Mouse (Mus musculus) lung, embryonic 14.5 days (tissue): ENCODE data around the gene Slit3. TPM values are rescaled to one million over a fixed set of nuclear protein-coding genes. Genes with fewer than 3 reads are reported as not detected.

Experiments
- ATAC-seq: fragments of 200-750 bp; cut with Nextera tagmentation; 2 replicates; pipeline ENCODE4 v1.8.0; 2017; ENCODE audit warnings: mild to moderate bottlenecking, moderate TSS enrichment, moderate library complexity; ENCODE audit not compliant: insufficient read depth
- DNase-seq: peaks from one replicate; pipeline ENCODE4 v3.0.0-alpha.2; 2015
- H3K27ac ChIP-seq: fragments of 300-500 bp; sonication (generic); 2 replicates; pipeline ENCODE4 v1.5.1; 2014; ENCODE audit warnings: low read depth, mild to moderate bottlenecking, moderate library complexity
- H3K27me3 ChIP-seq: fragments of 300-500 bp; sonication (generic); 2 replicates; pipeline ENCODE4 v1.6.1; 2014; ENCODE audit warnings: low read length, control low read depth; ENCODE audit not compliant: insufficient read depth
- H3K36me3 ChIP-seq: fragments of 300-500 bp; sonication (generic); 2 replicates; pipeline ENCODE4 v1.6.1; 2014; ENCODE audit warnings: control low read depth; ENCODE audit not compliant: insufficient read depth
- H3K4me1 ChIP-seq: fragments of 300-500 bp; sonication (generic); 2 replicates; pipeline ENCODE4 v1.6.1; 2014; ENCODE audit warnings: antibody characterized with exemption, control low read depth; ENCODE audit not compliant: insufficient read depth
- H3K4me2 ChIP-seq: fragments of 300-500 bp; sonication (generic); 2 replicates; pipeline ENCODE4 v1.6.1; 2014; ENCODE audit warnings: mild to moderate bottlenecking
- H3K4me3 ChIP-seq: fragments of 300-500 bp; sonication (generic); 2 replicates; pipeline ENCODE4 v1.5.1; 2014; ENCODE audit warnings: low read depth, low read length
- H3K9ac ChIP-seq: fragments of 300-500 bp; sonication (generic); 2 replicates; pipeline ENCODE4 v1.6.1; 2014
- H3K9me3 ChIP-seq: fragments of 300-500 bp; sonication (generic); 2 replicates; pipeline ENCODE4 v1.6.1; 2016; ENCODE audit warnings: low read depth, low read length, control low read depth
- CTCF ChIP-seq: IDR thresholded peaks from 2 replicates; pipeline ENCODE4 v1.5.1; 2016; ENCODE audit warnings: antibody characterized with exemption, low read depth
- WGBS: fragments of 180-500 bp; shearing (Covaris S2); extraction: QIAGEN DNeasy Blood & Tissue Kit; methylation state at CpG from one replicate; pipeline ENCODE4 v1.1.7; 2014; 5-methylcytosine and 5-hydroxymethylcytosine counted together
- polyA plus RNA-seq: library from polyadenylated mRNA; unstranded; fragments of >200 nt; fragmentation: Nextera tagmentation; extraction: Ambion mirVana; gene quantifications from 2 replicates; pipeline ENCODE4 v1.2.1, GENCODE M21; 2014

The Slit3 gene
- polyA plus RNA-seq, 1 experiment from 2014 or later = 37.3 TPM

DNA sequence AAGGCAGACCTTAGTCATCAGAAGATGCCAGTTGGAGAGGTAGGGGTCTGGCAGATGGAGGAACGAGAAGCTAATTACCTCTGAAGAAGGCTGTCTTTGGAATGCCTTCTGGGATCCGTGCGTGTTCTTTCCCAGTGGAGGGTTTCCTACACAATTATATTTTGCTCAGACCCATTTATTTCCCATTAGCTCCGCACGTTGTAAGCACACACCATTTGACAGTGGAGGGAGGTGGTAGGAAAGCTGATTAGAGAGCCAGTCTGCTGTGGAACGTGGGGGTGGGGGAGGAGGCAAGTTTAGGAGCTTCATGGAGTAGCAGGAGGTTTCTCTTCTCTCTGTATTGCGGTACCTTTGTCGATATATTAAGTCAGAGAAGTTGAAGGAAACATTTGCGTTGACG lies 530.3 kb downstream of the Slit3 start:
- no peak for TF ChIP-seq CTCF
- Histone ChIP-seq H3K27ac (no peak overlapping the region), H3K9me3 (no peaks in the 10 kb centered on the region), H3K4me3 (no peak overlapping the region), H3K4me2 (no peak overlapping the region), H3K36me3 (peaks cover 8% of the 10 kb centered on the region; the same call in 1 of the 2 replicates), H3K27me3 (no peaks in the 10 kb centered on the region), H3K4me1 (no peaks in the 10 kb centered on the region), H3K9ac (no peak overlapping the region)
- DNase-seq (no peak), ATAC-seq (no peak)
- WGBS = 80% methylated on average over 10 of the region's 10 CpGs

DNA sequence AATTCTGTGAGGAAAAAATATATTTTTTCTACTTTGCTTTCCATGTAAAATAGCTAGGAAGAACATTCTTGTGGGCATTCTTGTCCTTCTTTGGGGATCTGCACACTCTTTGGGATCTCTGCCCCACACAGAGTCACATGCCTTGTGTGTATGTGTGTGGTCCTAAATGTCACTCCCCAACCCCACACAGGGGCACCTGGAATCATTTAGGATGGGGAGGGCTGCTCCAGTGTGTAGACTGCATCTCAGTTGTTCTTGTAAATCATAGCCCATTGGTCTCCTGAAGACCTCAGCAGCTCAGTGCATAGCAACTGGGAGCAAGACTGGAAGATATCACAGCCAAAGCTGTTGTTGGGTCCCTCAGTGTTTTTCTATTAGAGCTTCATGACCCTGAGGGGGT lies 534.8 kb downstream of the Slit3 start:
- Histone ChIP-seq H3K27me3 (no peaks in the 10 kb centered on the region), H3K9me3 (no peaks in the 10 kb centered on the region), H3K27ac (no peak overlapping the region), H3K4me2 (no peak overlapping the region), H3K36me3 (peaks cover 8% of the 10 kb centered on the region; the same call in 1 of the 2 replicates), H3K4me3 (no peak overlapping the region), H3K9ac (no peak overlapping the region), H3K4me1 (no peaks in the 10 kb centered on the region)
- ATAC-seq (no peak), DNase-seq (no peak)
- no peak for TF ChIP-seq CTCF

DNA sequence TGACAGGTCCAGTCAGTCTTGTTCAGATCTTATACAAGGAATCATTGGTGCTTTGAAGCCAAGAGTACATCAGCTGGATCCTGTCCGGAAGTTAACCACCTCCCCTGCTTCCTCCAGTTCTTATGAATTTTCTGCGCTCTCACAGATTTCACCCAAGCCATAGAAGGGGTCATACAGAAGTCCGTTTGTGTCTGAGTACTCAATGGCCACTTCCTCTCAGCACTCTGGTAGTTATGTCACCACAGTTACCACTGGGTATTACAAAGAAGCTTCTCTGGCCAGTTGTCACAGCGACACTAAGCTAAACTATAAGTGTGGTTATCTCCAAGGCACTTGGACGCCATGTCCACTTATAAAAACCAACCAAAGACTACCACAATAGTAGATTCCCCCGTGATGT lies 536.6 kb downstream of the Slit3 start:
- Histone ChIP-seq H3K4me3 (no peak overlapping the region), H3K9me3 (no peaks in the 10 kb centered on the region), H3K9ac (no peak overlapping the region), H3K4me2 (no peak overlapping the region), H3K4me1 (no peaks in the 10 kb centered on the region), H3K27ac (no peak overlapping the region), H3K36me3 (no peaks in the 10 kb centered on the region), H3K27me3 (no peaks in the 10 kb centered on the region)
- no peak for TF ChIP-seq CTCF
- ATAC-seq = no peak
- WGBS = 74% methylated on average over 6 of the region's 6 CpGs
- no peak for DNase-seq

DNA sequence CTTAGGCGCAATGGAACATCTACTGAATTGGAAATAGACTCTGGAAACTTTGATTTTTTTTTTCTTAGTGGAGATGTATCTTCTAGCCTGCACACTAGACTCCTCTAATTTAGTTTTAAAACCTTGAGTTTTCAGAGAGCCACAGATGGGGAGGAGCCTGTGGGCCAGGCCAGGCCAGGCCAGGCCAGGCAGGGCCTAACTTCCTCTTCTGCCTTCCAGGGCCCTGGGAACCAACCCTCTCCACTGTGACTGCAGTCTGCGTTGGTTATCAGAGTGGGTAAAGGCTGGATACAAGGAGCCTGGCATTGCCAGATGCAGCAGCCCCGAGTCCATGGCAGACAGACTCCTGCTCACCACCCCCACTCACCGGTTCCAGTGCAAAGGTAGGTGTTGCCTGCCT lies 539.9 kb downstream of the Slit3 start:
- no peak overlapping the region for H3K27ac ChIP-seq
- DNase-seq (no peak), ATAC-seq (no peak)
- H3K9ac ChIP-seq = no peak overlapping the region
- no peaks in the 10 kb centered on the region for H3K27me3 ChIP-seq
- no peak for TF ChIP-seq CTCF
- WGBS = 79% methylated on average over 4 of the region's 4 CpGs
- H3K4me2 ChIP-seq = no peak overlapping the region
- no peaks in the 10 kb centered on the region for H3K9me3 ChIP-seq
- H3K36me3 ChIP-seq = peaks cover 14% of the 10 kb centered on the region; the same call in 1 of the 2 replicates
- H3K4me1 ChIP-seq = no peaks in the 10 kb centered on the region
- H3K4me3 ChIP-seq = no peak overlapping the region

DNA sequence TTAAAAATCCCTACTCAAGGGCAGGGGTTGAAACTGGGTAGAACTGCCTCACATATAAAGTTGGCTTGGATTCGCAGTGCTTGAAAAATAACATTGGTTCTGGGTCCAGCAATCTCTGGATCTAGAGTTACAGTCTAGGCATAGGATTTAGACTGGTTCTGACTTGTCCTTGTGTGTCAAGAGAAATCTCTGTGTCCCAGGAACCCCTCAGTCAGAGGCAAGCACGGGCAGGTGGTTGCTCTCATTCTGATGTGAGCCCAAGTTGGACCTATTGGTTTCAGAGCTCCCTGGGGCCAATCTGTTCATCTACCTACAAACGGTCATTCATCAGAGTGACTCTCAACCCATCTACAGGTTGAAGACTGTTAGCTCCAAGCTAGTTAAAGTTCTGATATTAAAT lies 541.9 kb downstream of the Slit3 start:
- ATAC-seq (no peak), DNase-seq (no peak)
- Histone ChIP-seq H3K4me3 (no peak overlapping the region), H3K4me2 (no peak overlapping the region), H3K36me3 (peaks cover 14% of the 10 kb centered on the region; the same call in 1 of the 2 replicates), H3K9ac (no peak overlapping the region), H3K9me3 (no peaks in the 10 kb centered on the region), H3K4me1 (no peaks in the 10 kb centered on the region), H3K27me3 (no peaks in the 10 kb centered on the region), H3K27ac (no peak overlapping the region)
- 92% methylated on average over 3 of the region's 3 CpGs for WGBS
- TF ChIP-seq CTCF = no peak

DNA sequence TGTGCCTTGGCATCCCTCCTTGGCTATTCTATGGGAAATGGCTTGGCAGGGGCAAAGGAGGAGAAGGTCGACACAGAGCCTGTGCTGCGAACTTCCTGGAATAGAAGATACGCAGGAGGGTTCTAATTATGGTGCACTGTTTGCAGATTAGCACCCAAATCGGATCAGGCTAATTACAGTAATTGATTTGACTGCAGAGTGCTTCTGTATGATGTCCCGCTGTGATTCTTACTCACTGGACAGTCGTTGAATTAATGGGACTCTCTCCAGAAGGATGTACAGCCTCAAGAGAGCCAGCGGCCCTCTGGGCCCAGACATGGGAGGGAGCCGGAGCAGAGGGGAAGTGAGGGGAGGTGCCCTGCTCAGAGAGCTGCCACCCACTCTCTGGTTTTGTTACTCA lies 542.6 kb downstream of the Slit3 start:
- TF ChIP-seq CTCF = no peak

DNA sequence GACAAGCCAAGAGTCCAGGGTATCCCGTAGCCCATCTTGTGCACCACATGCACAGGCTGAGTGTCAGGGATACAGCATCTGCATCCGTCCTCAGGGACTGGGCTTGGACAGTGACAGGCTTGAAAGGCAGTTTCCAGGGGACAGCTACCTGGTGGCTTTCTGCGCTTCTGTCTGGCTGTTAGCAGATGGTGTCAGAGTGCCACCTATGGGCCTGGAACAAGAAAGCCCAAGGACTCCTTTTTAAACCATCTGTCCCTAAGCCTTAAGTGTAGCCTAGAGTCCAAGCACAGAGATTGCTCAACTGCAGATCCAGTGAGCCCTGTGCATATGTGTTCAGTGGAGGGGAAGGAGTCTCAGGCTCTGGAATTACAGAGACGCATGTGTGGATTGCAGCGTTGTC lies 544.0 kb downstream of the Slit3 start:
- H3K4me1 ChIP-seq = no peaks in the 10 kb centered on the region
- peak; percentile 44 for DNase-seq
- H3K27me3 ChIP-seq = no peaks in the 10 kb centered on the region
- no peak overlapping the region for H3K4me2 ChIP-seq
- 62% methylated on average over 5 of the region's 5 CpGs for WGBS
- TF ChIP-seq CTCF = peak; percentile 70
- H3K36me3 ChIP-seq = peaks cover 19% of the 10 kb centered on the region; the same call in 1 of the 2 replicates
- H3K4me3 ChIP-seq = no peak overlapping the region
- no peaks in the 10 kb centered on the region for H3K9me3 ChIP-seq
- ATAC-seq = no peak
- no peak overlapping the region for H3K9ac ChIP-seq
- no peak overlapping the region for H3K27ac ChIP-seq

More for the DNA sequence above, 542.6 kb downstream of the Slit3 start:
- DNase-seq (no peak), ATAC-seq (no peak)
- Histone ChIP-seq H3K27me3 (no peaks in the 10 kb centered on the region), H3K4me1 (no peaks in the 10 kb centered on the region), H3K4me3 (no peak overlapping the region), H3K9me3 (no peaks in the 10 kb centered on the region), H3K9ac (no peak overlapping the region), H3K27ac (no peak overlapping the region), H3K36me3 (peaks cover 14% of the 10 kb centered on the region; the same call in 1 of the 2 replicates), H3K4me2 (no peak overlapping the region)
- whole genome bisulfite sequencing = 72% methylated on average over 8 of the region's 8 CpGs

DNA sequence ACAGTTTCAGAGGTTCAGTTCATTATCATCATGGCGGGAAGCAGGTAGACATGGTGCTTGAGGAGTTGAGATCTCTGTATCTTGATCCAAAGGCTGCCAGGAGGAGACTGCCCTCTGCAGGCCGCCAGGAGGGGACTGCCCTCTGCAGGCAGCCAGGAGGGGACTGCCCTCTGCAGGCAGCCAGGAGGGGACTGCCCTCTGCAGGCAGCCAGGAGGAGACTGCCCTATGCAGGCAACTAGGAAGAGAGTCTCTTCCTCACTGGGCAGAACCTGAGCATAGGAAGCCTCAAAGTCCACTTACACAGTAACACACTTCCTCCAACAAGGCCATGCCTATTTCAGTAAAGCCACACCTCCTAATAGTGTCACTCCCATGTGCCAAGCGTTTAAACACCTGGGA lies 546.4 kb downstream of the Slit3 start:
- TF ChIP-seq CTCF = peak; percentile 77
- Histone ChIP-seq H3K36me3 (peaks cover 22% of the 10 kb centered on the region; the same call in 1 of the 2 replicates), H3K27me3 (no peaks in the 10 kb centered on the region), H3K9ac (no peak overlapping the region), H3K9me3 (no peaks in the 10 kb centered on the region), H3K4me1 (no peaks in the 10 kb centered on the region), H3K27ac (no peak overlapping the region), H3K4me2 (no peak overlapping the region), H3K4me3 (no peak overlapping the region)
- WGBS = 51% methylated on average over 3 of the region's 3 CpGs
- ATAC-seq (no peak), DNase-seq (peak; percentile 25)
